Mouse (Mus musculus) embryonic facial prominence, embryonic 11.5 days (tissue): ENCODE results near the gene Yes1. TPM values are rescaled to one million over a fixed set of nuclear protein-coding genes. Genes with fewer than 3 reads are reported as not detected.
A peak's percentile ranks its signal among the peaks of the same experiment; 100 is the strongest.
"Not testable (repeated sequence)": the region's sequence is repeated elsewhere in the genome, so short reads cannot be mapped to it uniquely, and the experiment has no call there.

Experiments used
- ATAC-seq: fragments of 200-750 bp; cut with Nextera tagmentation; replicated peaks from 2 replicates; pipeline ENCODE4 v1.8.0; 2017; ENCODE audit warnings: low read depth; ENCODE audit not compliant: insufficient number of reproducible peaks, low FRiP score, low TSS enrichment
- DNase-seq: peaks from one replicate; pipeline ENCODE4 v3.0.0-alpha.2; 2015; ENCODE audit warnings: low spot score
- H3K27ac ChIP-seq: fragments of 300-500 bp; sonication (generic); replicated peaks from 2 replicates; pipeline ENCODE4 v1.5.1; 2014; ENCODE audit warnings: mild to moderate bottlenecking, low read depth, low read length, control low read depth
- H3K27me3 ChIP-seq: fragments of 300-500 bp; sonication (generic); 2 replicates; pipeline ENCODE4 v1.6.1; 2014; ENCODE audit warnings: mild to moderate bottlenecking, low read length, moderate library complexity, mixed read lengths; ENCODE audit not compliant: control insufficient read depth, insufficient read depth
- H3K36me3 ChIP-seq: fragments of 300-500 bp; sonication (generic); replicated peaks from 2 replicates; pipeline ENCODE4 v1.6.1; 2014; ENCODE audit warnings: low read depth, mild to moderate bottlenecking, low read length, moderate library complexity, mixed read lengths; ENCODE audit not compliant: control insufficient read depth, insufficient read depth
- H3K4me1 ChIP-seq: fragments of 300-500 bp; sonication (generic); 2 replicates; pipeline ENCODE4 v1.6.1; 2014; ENCODE audit warnings: low read length, mixed read lengths; ENCODE audit not compliant: control insufficient read depth, insufficient read depth
- H3K4me2 ChIP-seq: fragments of 300-500 bp; sonication (generic); 2 replicates; pipeline ENCODE4 v1.6.1; 2014; ENCODE audit warnings: low read depth, mild to moderate bottlenecking, control low read depth, low read length, moderate library complexity
- H3K4me3 ChIP-seq: fragments of 300-500 bp; sonication (generic); 2 replicates; pipeline ENCODE4 v1.5.1; 2014; ENCODE audit warnings: low read depth, low read length, control low read depth
- H3K9ac ChIP-seq: fragments of 300-500 bp; sonication (generic); replicated peaks from 2 replicates; pipeline ENCODE4 v1.6.1; 2014; ENCODE audit warnings: mild to moderate bottlenecking, control low read depth, low read length
- H3K9me3 ChIP-seq: fragments of 300-500 bp; sonication (generic); replicated peaks from 2 replicates; pipeline ENCODE4 v1.6.1; 2016; ENCODE audit warnings: mild to moderate bottlenecking, low read length, inconsistent platforms, mixed read lengths; ENCODE audit not compliant: control insufficient read depth
- WGBS: fragments of 180-500 bp; shearing (Covaris S2); extraction: QIAGEN DNeasy Blood & Tissue Kit; methylation state at CpG from one replicate; pipeline ENCODE4 v1.1.7; 2014; 5-methylcytosine and 5-hydroxymethylcytosine counted together
- polyA plus RNA-seq: library from polyadenylated mRNA; unstranded; fragments of >200 nt; fragmentation: Nextera tagmentation; extraction: Ambion mirVana; gene quantifications from 2 replicates; pipeline ENCODE4 v1.2.1, GENCODE M21; 2014

Yes1 gene
- polyA plus RNA-seq, 1 experiment from 2014 or later = 30.8 TPM

DNA sequence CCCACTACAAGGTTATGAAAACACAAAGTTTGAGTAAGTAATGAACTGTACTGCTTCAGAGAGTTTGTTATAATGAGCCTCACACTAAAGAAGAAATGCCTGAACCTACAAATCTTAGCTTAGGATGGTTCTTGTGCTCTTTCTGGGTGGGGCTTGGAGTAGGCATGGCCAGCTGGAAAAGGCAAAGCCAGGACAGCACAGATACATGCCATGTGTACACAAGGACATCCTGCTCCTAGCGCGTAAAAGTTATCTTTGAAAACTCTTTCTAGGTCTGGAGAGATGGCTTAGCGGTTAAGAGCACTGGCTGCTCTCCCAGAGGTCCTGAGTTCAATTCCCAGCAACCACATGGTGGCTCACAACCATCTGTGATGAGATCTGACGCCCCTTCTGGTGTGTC, 2.5 kb upstream of the Yes1 start:
- H3K36me3 ChIP-seq = no peaks in the 10 kb centered on the region
- ATAC-seq (no peak), DNase-seq (no peak)
- H3K27me3 ChIP-seq = no peaks in the 10 kb centered on the region
- no peak overlapping the region for H3K27ac ChIP-seq
- H3K4me1 ChIP-seq = no peaks in the 10 kb centered on the region
- H3K9ac ChIP-seq = no peak overlapping the region
- H3K4me2 ChIP-seq = no peak overlapping the region
- no peaks in the 10 kb centered on the region for H3K9me3 ChIP-seq
- H3K4me3 ChIP-seq = no peak overlapping the region
- 88% methylated on average over 4 of the region's 4 CpGs for WGBS

DNA sequence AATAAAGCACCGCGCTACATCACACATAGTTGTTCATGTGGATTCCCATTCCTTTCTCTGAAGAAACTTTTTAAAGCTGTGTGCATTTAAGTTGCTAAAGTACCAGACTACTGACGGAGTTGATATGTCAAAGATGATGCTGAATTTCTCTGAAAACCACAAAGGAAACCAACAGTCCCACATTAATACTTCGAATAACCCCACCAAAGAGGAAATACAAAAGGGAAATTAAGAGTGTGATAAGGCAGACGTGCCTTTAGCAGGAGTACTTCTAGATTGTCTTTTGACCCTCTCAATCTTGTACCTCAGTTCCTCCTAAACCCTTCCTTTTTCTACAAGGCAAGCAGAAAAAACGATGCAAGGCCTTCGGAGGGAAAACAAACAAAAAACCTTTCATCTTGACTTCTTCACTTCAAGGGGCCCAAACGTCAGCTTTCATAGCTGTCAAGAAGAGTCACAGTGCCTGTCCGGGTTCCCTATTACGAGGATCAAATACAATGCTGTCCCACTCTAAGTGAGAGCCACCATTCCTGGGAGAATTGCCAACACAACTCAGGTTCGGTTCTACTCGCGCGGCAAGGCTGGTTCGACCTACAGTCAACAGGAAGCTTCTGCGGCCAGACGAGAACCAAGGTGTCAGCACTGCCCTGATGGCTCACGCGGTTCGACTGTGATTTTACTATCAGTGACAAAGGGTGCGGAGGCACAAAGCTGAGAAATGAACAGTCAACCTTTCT, 739 bp upstream of the Yes1 start:
- whole genome bisulfite sequencing = 19% methylated on average over 21 of the region's 21 CpGs
- no peaks in the 10 kb centered on the region for H3K9me3 ChIP-seq
- H3K27ac ChIP-seq = peak overlapping the region; percentile 87
- H3K9ac ChIP-seq = peak overlapping the region; percentile 95
- H3K27me3 ChIP-seq = no peaks in the 10 kb centered on the region
- no peak for ATAC-seq
- no peaks in the 10 kb centered on the region for H3K36me3 ChIP-seq
- H3K4me1 ChIP-seq = no peaks in the 10 kb centered on the region
- peak overlapping the region; percentile 84 for H3K4me3 ChIP-seq
- peak overlapping the region; percentile 73 for H3K4me2 ChIP-seq
- peak; percentile 56 for DNase-seq

DNA sequence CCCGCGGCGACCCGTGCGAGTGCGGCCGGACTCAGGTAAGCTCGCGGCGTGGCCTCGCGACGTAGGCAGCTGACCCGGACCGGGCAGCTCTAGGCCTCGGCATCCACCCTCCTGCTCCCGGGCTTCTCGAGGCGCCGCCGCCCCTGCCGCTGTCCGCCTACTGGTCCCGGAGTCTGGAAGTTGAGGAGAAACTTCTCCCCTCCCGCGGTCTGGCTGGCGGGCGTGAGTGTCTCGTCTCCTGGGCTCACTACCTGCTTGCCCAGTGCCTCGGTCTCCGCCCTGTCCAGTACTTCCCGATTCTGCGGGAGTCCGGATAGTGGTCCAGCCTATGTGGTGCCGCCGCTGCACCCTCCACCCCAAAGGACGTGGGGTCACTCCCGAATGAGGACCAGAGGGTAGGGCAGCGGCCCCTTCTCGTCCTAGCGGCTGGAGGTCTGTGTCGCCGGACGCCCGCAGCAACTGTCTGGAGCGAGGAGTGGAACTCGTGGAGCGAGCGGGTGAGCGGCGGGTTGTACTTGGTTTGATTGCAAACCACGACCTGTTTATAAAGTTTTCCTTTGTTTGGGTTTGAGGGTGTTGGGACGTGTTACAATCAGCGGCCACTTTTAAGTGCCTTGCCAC, 480 bp downstream of the Yes1 start:
- peak; percentile 84 for ATAC-seq
- Histone ChIP-seq H3K9me3 (no peaks in the 10 kb centered on the region), H3K27ac (peak overlapping the region; percentile 87), H3K9ac (peak overlapping the region; percentile 95), H3K36me3 (no peaks in the 10 kb centered on the region), H3K4me2 (peak overlapping the region; percentile 73), H3K27me3 (no peaks in the 10 kb centered on the region), H3K4me1 (no peaks in the 10 kb centered on the region), H3K4me3 (peak overlapping the region; percentile 84)
- peak; percentile 53 for DNase-seq
- under 1% methylated on average over 48 of the region's 54 CpGs for WGBS

GRCm38 (mm10) chr5:32614291-32614690, 3.3 kb downstream of the Yes1 start:
- no peaks in the 10 kb centered on the region for H3K4me1 ChIP-seq
- H3K27ac ChIP-seq = no peak overlapping the region
- H3K4me3 ChIP-seq = no peak overlapping the region
- no peak for DNase-seq
- no peak for ATAC-seq
- no peaks in the 10 kb centered on the region for H3K36me3 ChIP-seq
- H3K27me3 ChIP-seq = no peaks in the 10 kb centered on the region
- H3K4me2 ChIP-seq = no peak overlapping the region
- H3K9ac ChIP-seq = no peak overlapping the region
- 86% methylated on average over 2 of the region's 2 CpGs for WGBS
- no peaks in the 10 kb centered on the region for H3K9me3 ChIP-seq

- H3K4me3 ChIP-seq = no peak overlapping the region
- no peaks in the 10 kb centered on the region for H3K9me3 ChIP-seq
- no peak overlapping the region for H3K9ac ChIP-seq
- DNase-seq = no peak
- H3K4me2 ChIP-seq = no peak overlapping the region
- H3K36me3 ChIP-seq = no peaks in the 10 kb centered on the region
- H3K4me1 ChIP-seq = no peaks in the 10 kb centered on the region
- WGBS = 80% methylated on average over 4 of the region's 4 CpGs
- no peak for ATAC-seq
- H3K27me3 ChIP-seq = no peaks in the 10 kb centered on the region
- H3K27ac ChIP-seq = no peak overlapping the region
Observed at GRCm38 (mm10) chr5:32614691-32615090, 3.7 kb downstream of the Yes1 start.

GRCm38 (mm10) chr5:32616489-32616888, 5.5 kb downstream of the Yes1 start:
- H3K27ac ChIP-seq, H3K36me3 ChIP-seq, H3K4me2 ChIP-seq, H3K9ac ChIP-seq, H3K4me1 ChIP-seq, ATAC-seq, DNase-seq, H3K9me3 ChIP-seq, H3K4me3 ChIP-seq, H3K27me3 ChIP-seq: not testable (repeated sequence)
- 94% methylated on average over 7 of the region's 7 CpGs for WGBS

GRCm38 (mm10) chr5:32617851-32618250, 6.9 kb downstream of the Yes1 start:
- no peaks in the 10 kb centered on the region for H3K9me3 ChIP-seq
- DNase-seq = no peak
- H3K4me2 ChIP-seq = no peak overlapping the region
- no peaks in the 10 kb centered on the region for H3K36me3 ChIP-seq
- WGBS = 84% methylated on average over 1 of the region's 1 CpGs
- no peak overlapping the region for H3K27ac ChIP-seq
- no peak overlapping the region for H3K4me3 ChIP-seq
- H3K27me3 ChIP-seq = no peaks in the 10 kb centered on the region
- no peak overlapping the region for H3K9ac ChIP-seq
- no peak for ATAC-seq
- H3K4me1 ChIP-seq = no peaks in the 10 kb centered on the region

- no peaks in the 10 kb centered on the region for H3K27me3 ChIP-seq
- H3K4me2 ChIP-seq = no peak overlapping the region
- no peaks in the 10 kb centered on the region for H3K9me3 ChIP-seq
- no peaks in the 10 kb centered on the region for H3K36me3 ChIP-seq
- H3K4me1 ChIP-seq = no peaks in the 10 kb centered on the region
- H3K27ac ChIP-seq = no peak overlapping the region
- DNase-seq (no peak), ATAC-seq (no peak)
- no peak overlapping the region for H3K4me3 ChIP-seq
- no peak overlapping the region for H3K9ac ChIP-seq
Observed at GRCm38 (mm10) chr5:32623649-32624048, 12.7 kb downstream of the Yes1 start.
